Mouse (Mus musculus): ENCODE results near the gene Fam181a.

GRCm38 (mm10) chr12:103262017-103262865 lies 48.5 kb upstream of the Fam181a start:
- TF ChIP-seq CTCF (IDR thresholded peaks at IDR 0.05; ENCODE audit: extremely low read depth, insufficient read length, insufficient replicate concordance, low read depth, low read length) (peak; percentile 55; the same call in 1 of the 2 replicates), POLR2A (IDR thresholded peaks at IDR 0.05; ENCODE audit: low read depth, low read length) (no peak)
